30 mouse cellular contexts compared by ENCODE assay signal in the genomic region with DNA sequence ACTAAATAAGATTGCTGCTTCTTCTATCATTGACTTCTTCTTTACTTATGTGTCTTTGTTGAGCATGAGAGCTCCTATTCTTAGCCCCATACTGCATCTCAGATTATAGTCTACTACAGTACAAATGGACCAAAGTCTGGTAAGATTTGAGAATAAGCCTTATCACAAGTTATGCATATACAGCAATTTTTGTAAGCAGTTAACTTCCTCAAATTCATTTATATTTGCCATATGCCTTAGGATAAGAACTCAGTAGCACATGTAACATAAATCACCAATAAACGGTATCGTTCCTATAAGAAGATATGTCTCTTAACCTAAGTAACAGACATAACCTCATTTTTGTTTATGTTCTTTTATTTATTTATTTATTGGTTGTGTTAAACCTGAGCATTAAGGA.
"Had no signal": no experiment of that assay in that cellular context is flagged by ENCODE, and none has a peak within 500 bp of the region (broad histone marks: within the 10 kb centered on the region; RNA-seq: fewer than 3 reads in every experiment).

No protein-coding gene starts in this region.

- H3K4me1 ChIP-seq: heart, embryonic 10.5 days; heart, embryonic 12.5 days; heart, embryonic 13.5 days; heart, embryonic 15.5 days; hindbrain, embryonic 10.5 days; hindbrain, embryonic 12.5 days; hindbrain, embryonic 13.5 days; hindbrain, embryonic 15.5 days; intestine, embryonic 15.5 days; kidney, embryonic 15.5 days had no signal

- H3K36me3 ChIP-seq: heart, embryonic 10.5 days; heart, embryonic 12.5 days; heart, embryonic 13.5 days; heart, embryonic 15.5 days; hindbrain, embryonic 10.5 days; hindbrain, embryonic 12.5 days; hindbrain, embryonic 13.5 days; hindbrain, embryonic 15.5 days; intestine, embryonic 15.5 days; kidney, embryonic 15.5 days had no signal

- H3K27ac ChIP-seq: heart, embryonic 10.5 days; heart, embryonic 13.5 days; heart, embryonic 15.5 days; hindbrain, embryonic 10.5 days; hindbrain, embryonic 12.5 days; hindbrain, embryonic 13.5 days; hindbrain, embryonic 14.5 days; hindbrain, embryonic 15.5 days; hindbrain, postnatal 0 days; intestine, embryonic 15.5 days; kidney, embryonic 15.5 days; kidney, postnatal 0 days; layer of hippocampus, adult 2 months; left cerebral cortex, adult 2 months had no signal

- DNase-seq: heart, postnatal 10 days; heart, postnatal 14 days; heart, postnatal 36 days; heart, postnatal 4 days; kidney, adult 11 months; kidney, adult 18-20 months; kidney, adult 2 months; kidney, adult 9 months; kidney, postnatal 10 days; kidney, postnatal 14 days; kidney, postnatal 25 days; kidney, postnatal 36 days; kidney, postnatal 4 days; layer of hippocampus, adult 9-11 months; layer of hippocampus, postnatal 36 days had no signal

- H3K9ac ChIP-seq: heart, embryonic 12.5 days; heart, embryonic 13.5 days; heart, embryonic 15.5 days; hindbrain, embryonic 12.5 days; hindbrain, embryonic 13.5 days; hindbrain, embryonic 14.5 days; hindbrain, embryonic 15.5 days; intestine, embryonic 15.5 days; kidney, embryonic 15.5 days had no signal

- H3K9me3 ChIP-seq: heart, embryonic 10.5 days; heart, embryonic 12.5 days; heart, embryonic 13.5 days; heart, embryonic 15.5 days; hindbrain, embryonic 10.5 days; hindbrain, embryonic 12.5 days; hindbrain, embryonic 13.5 days; hindbrain, embryonic 15.5 days; intestine, embryonic 15.5 days; kidney, embryonic 15.5 days had no signal

- H3K4me3 ChIP-seq: heart, embryonic 10.5 days; heart, embryonic 12.5 days; heart, embryonic 13.5 days; heart, embryonic 15.5 days; hindbrain, embryonic 10.5 days; hindbrain, embryonic 12.5 days; hindbrain, embryonic 13.5 days; hindbrain, embryonic 15.5 days; intestine, embryonic 15.5 days; kidney, embryonic 15.5 days; layer of hippocampus, adult 2 months; left cerebral cortex, adult 2 months had no signal

- H3K27me3 ChIP-seq: heart, embryonic 12.5 days; heart, embryonic 13.5 days; heart, embryonic 15.5 days; hindbrain, embryonic 12.5 days; hindbrain, embryonic 13.5 days; hindbrain, embryonic 15.5 days; intestine, embryonic 15.5 days; kidney, embryonic 15.5 days had no signal
